Mouse (Mus musculus) lung, adult 2 months (tissue): ENCODE results near the gene Ube2c. TPM values are rescaled to one million over a fixed set of nuclear protein-coding genes. Genes with fewer than 3 reads are reported as not detected.

Source experiments
- DNase-seq: peaks from one replicate; pipeline ENCODE4 v3.0.0; 2022
- H3K4me1 ChIP-seq: fragments of 200-500 bp; 2 replicates; pipeline ENCODE4 v1.6.1; 2011; ENCODE audit warnings: low read length; ENCODE audit not compliant: control insufficient read depth, insufficient read depth
- H3K4me3 ChIP-seq: fragments of 200-500 bp; replicated peaks from 2 replicates; pipeline ENCODE3; 2011; ENCODE audit warnings: low read depth, mild to moderate bottlenecking, control low read depth, low read length; ENCODE audit errors: extremely low read depth
- CTCF ChIP-seq: fragments of 200-500 bp; IDR thresholded peaks from 2 replicates; pipeline ENCODE4 v1.5.1; 2011; ENCODE audit warnings: mild to moderate bottlenecking, low read length, control low read depth; ENCODE audit not compliant: insufficient read depth
- POLR2A ChIP-seq: fragments of 200-500 bp; IDR thresholded peaks from 2 replicates; pipeline ENCODE4 v1.6.1; 2011; ENCODE audit warnings: low read depth, mild to moderate bottlenecking, control low read depth, low read length, borderline replicate concordance; ENCODE audit errors: extremely low read depth
- WGBS: fragments of 180-500 bp; shearing (Covaris S2); methylation state at CpG from one replicate; pipeline ENCODE4 v1.1.7; 2018; 5-methylcytosine and 5-hydroxymethylcytosine counted together
- polyA plus RNA-seq: library from polyadenylated mRNA; depleted of rRNA; stranded (reverse); fragments of >200 nt; gene quantifications from 2 replicates; pipeline ENCODE4 v1.2.3, GENCODE M21; 2012; rRNA removed

Gene Ube2c
- polyA plus RNA-seq, 1 experiment = 9.7 TPM

- no peak for DNase-seq
- TF ChIP-seq CTCF (no peak), POLR2A (no peak)
- Histone ChIP-seq H3K4me3 (no peak overlapping the region), H3K4me1 (no peaks in the 10 kb centered on the region; the same call in 1 of the 2 replicates)
- WGBS = 94% methylated on average over 17 of the region's 17 CpGs
These were observed 55.8 kb downstream of the Ube2c start for GRCm38 (mm10) chr2:164825521-164825920.

GRCm38 (mm10) chr2:164827146-164827850 lies 57.6 kb downstream of the Ube2c start:
- DNase-seq = no peak
- no peak overlapping the region for H3K4me3 ChIP-seq

More at GRCm38 (mm10) chr2:164827146-164827850, 57.6 kb downstream of the Ube2c start:
- TF ChIP-seq POLR2A (no peak), CTCF (no peak)
- H3K4me1 ChIP-seq = no peaks in the 10 kb centered on the region
- 84% methylated on average over 16 of the region's 16 CpGs for WGBS

Other genes starting within 250 kb of the Ube2c start
- gene Wfdc2, start 207.5 kb upstream of the Ube2c start, polyA plus RNA-seq = 1,286 and 1,630 TPM in 2 replicates
- gene Spint3, start 196.4 kb upstream of the Ube2c start, polyA plus RNA-seq = not detected in 2 replicates
- 2.3 and 2.4 TPM in 2 replicates for gene Wfdc6a, start 184.5 kb upstream of the Ube2c start, polyA plus RNA-seq
- gene Eppin, start 176.3 kb upstream of the Ube2c start, polyA plus RNA-seq = 0.27 and 0.65 TPM in 2 replicates
- 1.3 and 1.9 TPM in 2 replicates for gene Wfdc6b, start 156.4 kb upstream of the Ube2c start, polyA plus RNA-seq
- 5.3 and 8.5 TPM in 2 replicates for gene Wfdc8, start 156.3 kb upstream of the Ube2c start, polyA plus RNA-seq
- 0.97 and 1.9 TPM in 2 replicates for gene Wfdc16, start 131.1 kb upstream of the Ube2c start, polyA plus RNA-seq
- 7.9 and 10.9 TPM in 2 replicates for gene Wfdc10, start 113.9 kb upstream of the Ube2c start, polyA plus RNA-seq
- gene Wfdc9, start 113.3 kb upstream of the Ube2c start, polyA plus RNA-seq = not detected in 2 replicates
- not detected in 2 replicates for gene Wfdc11, start 95.8 kb upstream of the Ube2c start, polyA plus RNA-seq
- gene Wfdc13, start 84.8 kb upstream of the Ube2c start, polyA plus RNA-seq = 0.98 and 1.3 TPM in 2 replicates
- gene Spint4, start 71.4 kb upstream of the Ube2c start, polyA plus RNA-seq = not detected in 2 replicates
- gene Spint5, start 54.6 kb upstream of the Ube2c start, polyA plus RNA-seq = not detected in 2 replicates
- gene Wfdc3, start 24.0 kb upstream of the Ube2c start, polyA plus RNA-seq = 1.3 and 2.3 TPM in 2 replicates
- 25.5 and 63.1 TPM in 2 replicates for gene Dnttip1, start 23.9 kb upstream of the Ube2c start, polyA plus RNA-seq
- gene Tnnc2, start 10.1 kb downstream of the Ube2c start, polyA plus RNA-seq = 237 TPM in 1 of 2 replicates, not detected in the other
- gene Snx21, start 15.9 kb downstream of the Ube2c start, polyA plus RNA-seq = 52.0 and 61.8 TPM in 2 replicates
- 35.7 and 38.6 TPM in 2 replicates for gene Acot8, start 35.0 kb downstream of the Ube2c start, polyA plus RNA-seq
- 3.1 and 3.8 TPM in 2 replicates for gene Zswim3, start 35.2 kb downstream of the Ube2c start, polyA plus RNA-seq
- gene Zswim1, start 52.8 kb downstream of the Ube2c start, polyA plus RNA-seq = 9.8 and 10.3 TPM in 2 replicates
- gene Spata25, start 58.6 kb downstream of the Ube2c start, polyA plus RNA-seq = 0.54 and 1.1 TPM in 2 replicates
- gene Ctsa, start 63.0 kb downstream of the Ube2c start, polyA plus RNA-seq = 289 and 294 TPM in 2 replicates
- gene Neurl2, start 63.6 kb downstream of the Ube2c start, polyA plus RNA-seq = 14.8 and 17.9 TPM in 2 replicates
- gene Pltp, start 87.8 kb downstream of the Ube2c start, polyA plus RNA-seq = 873 and 1,096 TPM in 2 replicates
- 42.9 and 44.3 TPM in 2 replicates for gene Pcif1, start 109.4 kb downstream of the Ube2c start, polyA plus RNA-seq
- 33.2 and 34.9 TPM in 2 replicates for gene Zfp335, start 141.9 kb downstream of the Ube2c start, polyA plus RNA-seq
- gene Mmp9, start 170.9 kb downstream of the Ube2c start, polyA plus RNA-seq = 12.4 and 13.4 TPM in 2 replicates
- gene Slc12a5, start 190.9 kb downstream of the Ube2c start, polyA plus RNA-seq = 3.6 and 3.9 TPM in 2 replicates